Mouse (Mus musculus) ES-E14 (cell line): ENCODE data around the gene Ankrd22.

Experiments
- HCFC1 ChIP-seq: IDR thresholded peaks from 2 replicates; pipeline ENCODE4 v1.6.1; 2012; ENCODE audit warnings: low read length, inconsistent platforms, borderline replicate concordance; ENCODE audit not compliant: insufficient read depth
- MAFK ChIP-seq: IDR thresholded peaks from 2 replicates; pipeline ENCODE4 v1.6.1; 2014; ENCODE audit warnings: mild to moderate bottlenecking, low read depth, low read length, inconsistent platforms; ENCODE audit not compliant: insufficient read depth

DNA sequence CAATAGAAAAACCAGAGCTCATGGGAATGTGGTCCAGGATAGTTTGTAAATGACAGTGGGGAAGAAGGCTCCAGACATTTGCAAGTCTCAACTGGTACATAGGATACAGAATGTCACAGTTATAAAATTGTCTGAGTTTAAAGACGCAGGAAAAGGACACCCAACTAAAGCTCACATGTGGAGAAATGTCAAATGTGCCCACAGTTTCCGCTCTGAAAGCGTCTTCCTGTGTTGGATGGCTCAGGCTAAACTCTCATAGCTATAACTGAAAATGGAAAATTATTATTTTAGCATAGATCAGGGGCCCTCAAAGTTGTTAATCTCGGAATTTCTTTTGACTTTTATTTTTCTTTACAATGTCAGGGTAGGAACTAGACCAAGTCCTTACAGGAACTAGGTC is 21.0 kb upstream of the Ankrd22 start:
- TF ChIP-seq HCFC1 (no peak), MAFK (no peak)
